Mouse (Mus musculus) embryo, embryonic 10.5 days (tissue): ENCODE data around the gene Btbd7.

Source experiments
- DNase-seq: peaks from one replicate; pipeline ENCODE4 v3.0.0-alpha.2; 2015; ENCODE audit warnings: low spot score

Gene Btbd7

DNA sequence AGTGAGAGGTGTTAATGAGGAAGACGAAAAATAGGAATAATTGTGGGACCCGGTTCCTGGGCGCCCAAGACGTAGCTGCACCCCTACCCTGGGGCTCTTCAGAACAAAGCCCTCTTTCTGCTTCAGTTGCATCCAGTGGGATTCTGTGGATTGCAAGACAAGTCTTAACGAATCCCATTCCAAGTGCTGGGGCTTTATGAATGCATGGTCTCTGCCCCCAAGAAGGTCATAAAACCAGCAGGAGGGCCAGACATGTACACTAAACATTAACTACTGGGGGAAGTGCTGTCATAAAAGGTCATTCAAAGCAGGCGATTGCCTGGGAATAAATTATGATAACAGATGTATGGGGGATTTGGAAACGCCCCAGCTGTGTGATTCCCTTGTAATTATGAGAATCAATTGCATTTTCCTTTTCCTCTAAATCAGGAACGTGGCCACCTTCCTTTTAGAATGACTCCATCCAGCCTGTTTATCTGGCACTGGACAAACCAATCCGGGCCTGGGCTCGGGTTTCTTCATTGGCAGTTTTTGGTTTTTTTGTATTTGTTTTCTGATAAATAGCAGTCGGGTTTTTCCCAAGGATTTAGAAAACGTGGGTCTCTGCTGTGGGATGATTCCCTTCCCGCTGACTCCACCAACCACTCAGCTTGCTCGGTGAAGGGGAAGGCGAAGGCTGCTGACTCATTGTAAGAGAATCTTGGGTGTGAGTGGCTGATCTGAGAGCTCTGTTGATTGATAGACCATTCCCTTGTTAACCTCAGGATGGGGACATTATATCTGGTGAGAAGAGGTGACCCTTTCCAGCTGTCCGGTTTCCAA is 147.3 kb downstream of the Btbd7 start:
- peak; percentile 69 for DNase-seq
